Mouse (Mus musculus) liver, embryonic 16.5 days (tissue): ENCODE measurements at regions not wholly inside any gene's neighbourhood (a gene's known extent, or its start where the extent isn't known, plus 50 kb on each side); places are given as distances from the start of the nearest gene placed in this dataset.

Experiments used
- ATAC-seq: fragments of 200-750 bp; cut with Nextera tagmentation; 2 replicates; pipeline ENCODE4 v1.8.0; 2017; ENCODE audit warnings: low read depth, mild to moderate bottlenecking, moderate number of reproducible peaks, moderate library complexity
- H3K27ac ChIP-seq: fragments of 300-500 bp; sonication (generic); 2 replicates; pipeline ENCODE4 v1.5.1; 2014; ENCODE audit warnings: mild to moderate bottlenecking, low read length
- H3K27me3 ChIP-seq: fragments of 300-500 bp; sonication (generic); 2 replicates; pipeline ENCODE4 v1.6.1; 2014; ENCODE audit warnings: low read depth, low read length, mixed read lengths; ENCODE audit not compliant: control insufficient read depth, insufficient read depth
- H3K36me3 ChIP-seq: fragments of 300-500 bp; sonication (generic); 2 replicates; pipeline ENCODE4 v1.6.1; 2014; ENCODE audit warnings: mild to moderate bottlenecking; ENCODE audit not compliant: control insufficient read depth, insufficient read depth
- H3K4me1 ChIP-seq: fragments of 300-500 bp; sonication (generic); 2 replicates; pipeline ENCODE4 v1.6.1; 2014; ENCODE audit warnings: low read depth, low read length, mixed read lengths; ENCODE audit not compliant: control insufficient read depth
- H3K4me2 ChIP-seq: fragments of 300-500 bp; sonication (generic); 2 replicates; pipeline ENCODE4 v1.6.1; 2014; ENCODE audit warnings: low read depth, low read length, mixed read lengths
- H3K4me3 ChIP-seq: fragments of 300-500 bp; sonication (generic); 2 replicates; pipeline ENCODE4 v1.5.1; 2014; ENCODE audit warnings: low read depth, mild to moderate bottlenecking, low read length
- H3K9ac ChIP-seq: fragments of 300-500 bp; sonication (generic); 2 replicates; pipeline ENCODE4 v1.6.1; 2014; ENCODE audit warnings: low read depth, low read length
- H3K9me3 ChIP-seq: fragments of 300-500 bp; sonication (generic); replicated peaks from 2 replicates; pipeline ENCODE4 v1.6.1; 2016; ENCODE audit warnings: low read length; ENCODE audit not compliant: control insufficient read depth
- WGBS: fragments of 180-500 bp; shearing (Covaris S2); extraction: QIAGEN DNeasy Blood & Tissue Kit; methylation state at CpG from one replicate; pipeline ENCODE4 v1.1.7; 2014; ENCODE audit not compliant: insufficient replicate concordance; 5-methylcytosine and 5-hydroxymethylcytosine counted together

- H3K9me3 ChIP-seq, result no peaks in the 10 kb centered on the region
- ATAC-seq, result no peak
- no peak overlapping the region for H3K9ac ChIP-seq
- no peak overlapping the region for H3K27ac ChIP-seq
- no peaks in the 10 kb centered on the region for H3K4me1 ChIP-seq
- no peaks in the 10 kb centered on the region for H3K36me3 ChIP-seq
- H3K4me2 ChIP-seq, result no peak overlapping the region
- 13% methylated on average over 1 of the region's 1 CpGs for WGBS
- H3K27me3 ChIP-seq, result no peaks in the 10 kb centered on the region
- no peak overlapping the region for H3K4me3 ChIP-seq
Measured at GRCm38 (mm10) chr11:48558053-48558452, 242.1 kb upstream of the Rack1 start.

GRCm38 (mm10) chr11:48552006-48552405 is 248.1 kb upstream of the Rack1 start:
- H3K4me1 ChIP-seq, result no peaks in the 10 kb centered on the region
- H3K27me3 ChIP-seq, result no peaks in the 10 kb centered on the region
- WGBS, result 65% methylated on average over 3 of the region's 3 CpGs
- no peaks in the 10 kb centered on the region for H3K9me3 ChIP-seq
- no peaks in the 10 kb centered on the region for H3K36me3 ChIP-seq
- ATAC-seq, result no peak
- H3K27ac ChIP-seq, result no peak overlapping the region
- no peak overlapping the region for H3K4me3 ChIP-seq
- H3K4me2 ChIP-seq, result no peak overlapping the region
- no peak overlapping the region for H3K9ac ChIP-seq

GRCm38 (mm10) chr11:48551201-48551600 is 248.9 kb upstream of the Rack1 start:
- H3K27ac ChIP-seq, result no peak overlapping the region
- no peak overlapping the region for H3K4me3 ChIP-seq
- no peaks in the 10 kb centered on the region for H3K4me1 ChIP-seq
- H3K27me3 ChIP-seq, result no peaks in the 10 kb centered on the region
- no peaks in the 10 kb centered on the region for H3K36me3 ChIP-seq
- no peaks in the 10 kb centered on the region for H3K9me3 ChIP-seq
- H3K9ac ChIP-seq, result no peak overlapping the region
- ATAC-seq, result no peak
- 56% methylated on average over 2 of the region's 2 CpGs for WGBS
- no peak overlapping the region for H3K4me2 ChIP-seq

- Histone ChIP-seq H3K27ac (no peak overlapping the region), H3K9me3 (no peaks in the 10 kb centered on the region), H3K4me1 (no peaks in the 10 kb centered on the region), H3K27me3 (no peaks in the 10 kb centered on the region), H3K4me2 (no peak overlapping the region), H3K9ac (no peak overlapping the region), H3K36me3 (no peaks in the 10 kb centered on the region), H3K4me3 (no peak overlapping the region)
- ATAC-seq, result no peak
- 36% methylated on average over 3 of the region's 3 CpGs for WGBS
Measured at GRCm38 (mm10) chr11:48526316-48526715, 273.8 kb upstream of the Rack1 start.

GRCm38 (mm10) chr11:48525517-48525916 is 274.6 kb upstream of the Rack1 start:
- Histone ChIP-seq H3K27me3 (no peaks in the 10 kb centered on the region), H3K4me1 (no peaks in the 10 kb centered on the region), H3K9ac (no peak overlapping the region), H3K36me3 (no peaks in the 10 kb centered on the region), H3K4me2 (no peak overlapping the region), H3K27ac (no peak overlapping the region), H3K9me3 (no peaks in the 10 kb centered on the region), H3K4me3 (no peak overlapping the region)
- no peak for ATAC-seq
- 49% methylated on average over 5 of the region's 5 CpGs for WGBS

- no peak for ATAC-seq
- Histone ChIP-seq H3K9me3 (no peaks in the 10 kb centered on the region), H3K4me3 (no peak overlapping the region), H3K4me2 (no peak overlapping the region), H3K36me3 (no peaks in the 10 kb centered on the region), H3K4me1 (no peaks in the 10 kb centered on the region), H3K27ac (no peak overlapping the region), H3K27me3 (no peaks in the 10 kb centered on the region), H3K9ac (no peak overlapping the region)
- 79% methylated on average over 3 of the region's 3 CpGs for WGBS
Measured at GRCm38 (mm10) chr11:48506886-48507285, 293.2 kb upstream of the Rack1 start.

- H3K4me1 ChIP-seq, result no peaks in the 10 kb centered on the region
- no peaks in the 10 kb centered on the region for H3K27me3 ChIP-seq
- H3K27ac ChIP-seq, result no peak overlapping the region
- no peaks in the 10 kb centered on the region for H3K36me3 ChIP-seq
- no peak overlapping the region for H3K9ac ChIP-seq
- no peaks in the 10 kb centered on the region for H3K9me3 ChIP-seq
- no peak overlapping the region for H3K4me3 ChIP-seq
- peak; percentile 70 for ATAC-seq
- WGBS, result 52% methylated on average over 10 of the region's 10 CpGs
- no peak overlapping the region for H3K4me2 ChIP-seq
Measured at GRCm38 (mm10) chr11:48502011-48502806, 297.9 kb upstream of the Rack1 start.

GRCm38 (mm10) chr11:48499057-48499456 is 301.1 kb upstream of the Rack1 start:
- no peak overlapping the region for H3K4me3 ChIP-seq
- 38% methylated on average over 1 of the region's 1 CpGs for WGBS
- no peak overlapping the region for H3K9ac ChIP-seq
- no peaks in the 10 kb centered on the region for H3K27me3 ChIP-seq
- no peaks in the 10 kb centered on the region for H3K9me3 ChIP-seq
- H3K4me1 ChIP-seq, result no peaks in the 10 kb centered on the region
- no peak overlapping the region for H3K27ac ChIP-seq
- no peak for ATAC-seq
- no peaks in the 10 kb centered on the region for H3K36me3 ChIP-seq
- no peak overlapping the region for H3K4me2 ChIP-seq

GRCm38 (mm10) chr11:48488308-48488707 is 311.8 kb upstream of the Rack1 start:
- WGBS, result 33% methylated on average over 1 of the region's 1 CpGs
- H3K4me1 ChIP-seq, result no peaks in the 10 kb centered on the region
- ATAC-seq, result no peak

More at GRCm38 (mm10) chr11:48488308-48488707, 311.8 kb upstream of the Rack1 start:
- Histone ChIP-seq H3K9ac (no peak overlapping the region), H3K27ac (no peak overlapping the region), H3K9me3 (no peaks in the 10 kb centered on the region), H3K4me2 (no peak overlapping the region), H3K36me3 (no peaks in the 10 kb centered on the region), H3K4me3 (no peak overlapping the region), H3K27me3 (no peaks in the 10 kb centered on the region)
